Mouse (Mus musculus): Measurements from ENCODE around the gene Scgb3a1. TPM values are rescaled to one million over a fixed set of nuclear protein-coding genes. Genes with fewer than 3 reads are reported as not detected.

Scgb3a1 gene
- polyA plus RNA-seq, 1 experiment from 2014 or later, result not detected

DNA sequence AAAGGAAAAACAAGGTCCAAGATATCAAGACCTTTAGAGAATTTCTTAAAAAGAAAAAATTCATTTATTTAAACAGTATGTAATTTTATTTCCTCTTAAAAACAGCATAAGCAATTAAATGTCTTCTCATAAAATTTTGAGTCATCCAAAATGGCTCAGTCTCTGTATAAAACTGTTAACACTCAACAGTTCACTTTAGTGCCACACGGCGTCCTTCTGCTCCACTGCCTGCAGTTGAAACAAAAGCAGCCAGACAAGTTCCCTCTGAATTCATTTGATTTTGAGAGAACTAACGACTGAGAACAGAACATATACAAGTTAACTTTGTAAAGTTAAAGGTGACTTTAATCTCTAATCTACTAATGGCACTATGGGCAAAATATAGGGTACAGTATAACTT is 10.0 kb downstream of the Scgb3a1 start:
- Histone ChIP-seq H3K36me3 (replicated peaks; ENCODE audit: control insufficient read depth, insufficient read depth) (peaks cover 74% of the 10 kb centered on the region), H3K27me3 (ENCODE audit: control insufficient read depth, insufficient read depth, low read length) (no peaks in the 10 kb centered on the region), H3K4me1 (replicated peaks; ENCODE audit: control insufficient read depth, insufficient read depth, low read length) (no peaks in the 10 kb centered on the region), H3K9me3 (ENCODE audit: control insufficient read depth, low read length) (no peaks in the 10 kb centered on the region), H3K9ac (no peak overlapping the region), H3K4me2 (replicated peaks) (no peak overlapping the region), H3K27ac (no peak overlapping the region), H3K4me3 (replicated peaks; ENCODE audit: low read length) (no peak overlapping the region)
- WGBS, result 82% methylated on average over 3 of the region's 3 CpGs
- ATAC-seq (ENCODE audit: low FRiP score) (no peak), DNase-seq (ENCODE audit: low spot score) (no peak)

DNA sequence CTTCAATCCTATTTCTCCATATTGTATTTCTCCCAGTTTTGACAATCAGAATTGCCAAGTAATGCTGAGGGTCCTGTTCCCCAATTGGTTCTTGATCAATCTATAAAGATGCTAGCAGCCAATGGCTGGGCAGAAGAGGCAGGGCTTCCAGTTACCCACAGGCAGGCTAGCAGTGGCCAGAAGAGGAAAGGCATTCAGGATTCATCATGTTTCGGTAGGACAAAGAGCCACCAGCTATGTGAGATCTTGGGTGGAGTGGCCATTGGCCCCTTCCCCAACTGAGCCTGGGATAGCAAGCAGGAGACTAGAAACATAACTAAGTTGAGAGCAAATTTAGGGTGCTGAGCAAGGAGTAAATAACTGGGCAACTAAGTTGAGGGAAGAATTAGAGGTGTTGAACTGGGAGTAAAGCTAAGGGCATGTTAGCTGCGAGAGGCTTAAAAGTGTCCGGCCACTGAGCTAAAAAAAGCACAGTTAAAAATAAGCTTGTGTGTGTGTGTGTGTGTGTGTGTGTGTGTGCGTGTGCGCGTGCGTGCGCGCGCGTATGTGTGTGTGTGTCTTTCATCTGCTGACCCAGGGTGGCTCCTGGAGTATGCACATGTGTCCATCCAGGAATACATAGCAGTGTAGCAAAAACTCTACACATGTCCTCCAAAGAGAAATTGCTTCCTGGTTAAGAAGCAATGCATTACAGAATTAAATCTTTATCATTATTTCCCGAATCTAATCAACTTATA is 21.0 kb downstream of the Scgb3a1 start:
- H3K27me3 ChIP-seq (ENCODE audit: control insufficient read depth, insufficient read depth, low read length), result no peaks in the 10 kb centered on the region
- ATAC-seq (ENCODE audit: low FRiP score) (no peak), DNase-seq (ENCODE audit: low spot score) (no peak)
- H3K36me3 ChIP-seq (replicated peaks; ENCODE audit: control insufficient read depth, insufficient read depth), result peaks cover 89% of the 10 kb centered on the region
- no peak overlapping the region for H3K27ac ChIP-seq
- H3K4me1 ChIP-seq (replicated peaks; ENCODE audit: control insufficient read depth, insufficient read depth, low read length), result no peaks in the 10 kb centered on the region
- no peak overlapping the region for H3K9ac ChIP-seq
- no peak overlapping the region for H3K4me3 ChIP-seq (replicated peaks; ENCODE audit: low read length)
- no peak overlapping the region for H3K4me2 ChIP-seq (replicated peaks)
- no peaks in the 10 kb centered on the region for H3K9me3 ChIP-seq (ENCODE audit: control insufficient read depth, low read length)
- WGBS, result 94% methylated on average over 12 of the region's 12 CpGs

DNA sequence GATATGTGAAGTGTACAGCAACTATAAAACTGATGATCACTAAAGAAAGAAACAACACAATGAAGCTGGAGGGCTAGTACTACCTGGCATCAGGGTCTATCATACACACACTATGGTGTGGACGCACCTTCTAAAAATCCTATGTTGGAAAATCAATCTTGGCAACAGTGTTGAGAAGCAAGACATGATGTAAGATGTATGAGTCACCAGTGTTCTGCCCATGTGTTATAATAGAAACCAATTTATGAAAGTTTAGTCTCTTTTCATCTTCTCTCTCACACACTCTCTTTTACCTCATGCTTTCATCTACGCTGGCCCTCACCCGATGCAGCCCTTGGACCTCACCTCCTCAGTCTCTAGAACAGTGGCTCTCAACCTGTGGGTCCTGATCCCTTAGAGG is 31.6 kb downstream of the Scgb3a1 start:
- Histone ChIP-seq H3K27me3 (ENCODE audit: control insufficient read depth, insufficient read depth, low read length) (no peaks in the 10 kb centered on the region), H3K9ac (no peak overlapping the region), H3K4me2 (replicated peaks) (no peak overlapping the region), H3K4me1 (replicated peaks; ENCODE audit: control insufficient read depth, insufficient read depth, low read length) (peaks cover 7% of the 10 kb centered on the region; the same call in 1 of the 2 replicates), H3K4me3 (replicated peaks; ENCODE audit: low read length) (no peak overlapping the region), H3K9me3 (ENCODE audit: control insufficient read depth, low read length) (no peaks in the 10 kb centered on the region), H3K36me3 (replicated peaks; ENCODE audit: control insufficient read depth, insufficient read depth) (peaks cover 31% of the 10 kb centered on the region), H3K27ac (no peak overlapping the region)
- no peak for DNase-seq (ENCODE audit: low spot score)
- 98% methylated on average over 3 of the region's 3 CpGs for WGBS
- ATAC-seq (ENCODE audit: low FRiP score), result no peak

DNA sequence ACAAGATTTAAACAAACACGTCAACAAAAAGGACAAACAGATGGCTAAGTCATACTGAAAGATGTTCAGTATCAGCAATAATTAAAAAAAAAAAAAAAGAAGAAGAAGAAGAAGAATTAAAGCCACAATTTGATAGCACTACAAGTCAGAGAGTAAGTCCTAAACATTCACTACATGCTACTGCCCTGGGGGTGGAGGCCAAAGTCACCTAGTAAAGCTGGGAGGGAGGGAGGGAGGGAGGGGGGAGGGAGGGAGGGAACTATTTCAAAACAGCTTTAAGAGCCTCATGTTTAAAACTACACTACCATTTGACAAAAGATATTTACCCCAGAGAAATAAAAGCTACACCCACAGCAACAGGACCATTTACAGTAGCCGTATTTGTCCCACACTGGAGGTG is 32.3 kb downstream of the Scgb3a1 start:
- Histone ChIP-seq H3K9ac (no peak overlapping the region), H3K4me1 (replicated peaks; ENCODE audit: control insufficient read depth, insufficient read depth, low read length) (0 out of 2 replicates have a peak, but pooled peaks cover 1% of the 10 kb centered on the region), H3K9me3 (ENCODE audit: control insufficient read depth, low read length) (no peaks in the 10 kb centered on the region), H3K27me3 (ENCODE audit: control insufficient read depth, insufficient read depth, low read length) (no peaks in the 10 kb centered on the region), H3K27ac (no peak overlapping the region), H3K4me3 (replicated peaks; ENCODE audit: low read length) (no peak overlapping the region), H3K36me3 (replicated peaks; ENCODE audit: control insufficient read depth, insufficient read depth) (peaks cover 28% of the 10 kb centered on the region), H3K4me2 (replicated peaks) (no peak overlapping the region)
- ATAC-seq (ENCODE audit: low FRiP score), result no peak
- WGBS, result 92% methylated on average over 2 of the region's 2 CpGs
- no peak for DNase-seq (ENCODE audit: low spot score)

DNA sequence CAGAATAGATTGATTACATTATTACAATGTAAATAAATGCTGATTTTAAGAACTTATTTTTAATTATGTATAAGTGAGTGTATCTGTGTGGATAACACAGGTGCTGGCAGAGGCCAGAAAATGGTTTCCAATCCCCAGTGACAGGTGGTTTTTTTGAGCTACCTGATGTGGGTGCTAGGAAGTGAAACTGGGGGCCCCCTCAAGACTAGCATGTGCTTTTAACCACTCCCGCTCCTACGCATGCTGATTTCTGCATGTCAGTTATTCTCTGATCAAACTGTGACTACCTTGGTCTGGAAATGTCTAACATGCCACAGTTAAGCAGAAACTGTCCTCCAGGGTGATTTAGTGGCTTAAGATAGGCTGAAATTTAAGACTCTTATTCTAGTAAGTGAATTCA is 33.1 kb downstream of the Scgb3a1 start:
- Histone ChIP-seq H3K36me3 (replicated peaks; ENCODE audit: control insufficient read depth, insufficient read depth) (peaks cover 35% of the 10 kb centered on the region), H3K4me2 (replicated peaks) (no peak overlapping the region), H3K9me3 (ENCODE audit: control insufficient read depth, low read length) (no peaks in the 10 kb centered on the region), H3K27me3 (ENCODE audit: control insufficient read depth, insufficient read depth, low read length) (no peaks in the 10 kb centered on the region), H3K4me1 (replicated peaks; ENCODE audit: control insufficient read depth, insufficient read depth, low read length) (no peaks in the 10 kb centered on the region), H3K27ac (no peak overlapping the region), H3K4me3 (replicated peaks; ENCODE audit: low read length) (no peak overlapping the region), H3K9ac (no peak overlapping the region)
- DNase-seq (ENCODE audit: low spot score) (no peak), ATAC-seq (ENCODE audit: low FRiP score) (no peak)
- WGBS, result 98% methylated on average over 2 of the region's 2 CpGs

DNA sequence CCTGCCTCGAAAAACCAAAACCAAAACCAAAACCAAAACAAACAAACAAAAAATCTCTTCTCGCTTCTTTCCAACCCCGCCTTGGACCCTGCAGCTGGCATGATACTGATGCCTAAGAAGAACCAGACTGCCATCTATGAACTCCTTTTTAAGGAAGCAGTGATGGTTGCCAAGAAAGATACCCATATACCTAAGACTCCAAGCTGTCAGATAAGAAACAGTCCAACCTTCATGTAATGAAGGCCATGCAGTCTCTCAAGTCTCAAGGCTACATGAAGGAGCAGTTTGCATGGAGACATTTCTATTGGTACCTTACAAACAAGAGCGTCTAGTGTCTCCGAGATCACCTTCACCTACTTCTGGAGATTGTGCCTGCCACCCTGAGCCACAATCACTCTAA is 34.4 kb downstream of the Scgb3a1 start:
- WGBS, result 94% methylated on average over 5 of the region's 5 CpGs
- no peak for DNase-seq (ENCODE audit: low spot score)

DNA sequence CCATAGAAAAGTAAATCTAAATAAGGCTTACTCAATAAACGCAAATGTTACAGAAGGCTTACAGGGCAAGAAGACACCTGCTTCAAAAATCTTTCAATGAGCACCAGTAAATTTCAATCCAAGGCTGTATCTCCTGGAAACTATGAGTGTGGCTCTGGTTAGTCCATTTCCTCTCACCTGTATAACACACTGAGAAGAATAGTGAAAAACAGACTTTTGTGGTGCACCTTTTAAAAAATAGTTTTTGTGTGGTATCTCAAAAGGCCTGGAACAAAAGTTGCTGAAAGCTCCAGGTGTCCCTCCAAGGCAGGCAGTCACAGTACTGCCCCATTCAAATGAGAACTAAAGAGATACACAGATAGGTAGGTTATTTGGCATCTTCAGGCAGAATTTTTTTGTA is 35.7 kb downstream of the Scgb3a1 start:
- H3K4me3 ChIP-seq (replicated peaks; ENCODE audit: low read length), result no peak overlapping the region

More for the DNA sequence above, 34.4 kb downstream of the Scgb3a1 start:
- Histone ChIP-seq H3K27me3 (ENCODE audit: control insufficient read depth, insufficient read depth, low read length) (no peaks in the 10 kb centered on the region), H3K9ac (no peak overlapping the region), H3K9me3 (ENCODE audit: control insufficient read depth, low read length) (no peaks in the 10 kb centered on the region), H3K4me2 (replicated peaks) (no peak overlapping the region), H3K4me1 (replicated peaks; ENCODE audit: control insufficient read depth, insufficient read depth, low read length) (no peaks in the 10 kb centered on the region), H3K27ac (no peak overlapping the region), H3K4me3 (replicated peaks; ENCODE audit: low read length) (no peak overlapping the region), H3K36me3 (replicated peaks; ENCODE audit: control insufficient read depth, insufficient read depth) (peaks cover 46% of the 10 kb centered on the region)
- ATAC-seq (ENCODE audit: low FRiP score), result no peak

DNA sequence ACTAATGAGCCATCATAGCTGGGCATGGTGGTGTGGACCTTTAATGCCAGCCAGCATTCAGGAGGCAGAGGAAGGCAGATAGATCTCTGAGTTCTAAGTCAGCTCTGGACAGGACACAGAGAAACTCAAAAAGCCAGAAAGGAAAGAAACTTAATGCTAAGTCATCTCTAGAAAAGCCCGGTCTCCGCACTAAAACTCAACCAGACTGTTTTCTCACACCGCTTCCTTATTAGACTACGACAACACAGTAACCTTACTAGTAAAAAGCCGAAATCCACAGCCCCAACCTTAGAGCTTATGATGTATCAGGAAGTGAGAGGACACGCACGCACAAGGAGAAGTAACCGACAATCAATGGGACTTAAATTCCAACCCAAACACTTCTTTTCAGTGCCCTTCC is 38.6 kb downstream of the Scgb3a1 start:
- Histone ChIP-seq H3K9ac (no peak overlapping the region), H3K27me3 (ENCODE audit: control insufficient read depth, insufficient read depth, low read length) (no peaks in the 10 kb centered on the region), H3K36me3 (replicated peaks; ENCODE audit: control insufficient read depth, insufficient read depth) (peaks cover 56% of the 10 kb centered on the region), H3K27ac (no peak overlapping the region), H3K4me2 (replicated peaks) (no peak overlapping the region), H3K9me3 (ENCODE audit: control insufficient read depth, low read length) (no peaks in the 10 kb centered on the region), H3K4me3 (replicated peaks; ENCODE audit: low read length) (no peak overlapping the region), H3K4me1 (replicated peaks; ENCODE audit: control insufficient read depth, insufficient read depth, low read length) (no peaks in the 10 kb centered on the region)
- ATAC-seq (ENCODE audit: low FRiP score), result no peak
- DNase-seq (ENCODE audit: low spot score), result no peak
- 98% methylated on average over 8 of the region's 8 CpGs for WGBS

More for the DNA sequence above, 35.7 kb downstream of the Scgb3a1 start:
- Histone ChIP-seq H3K27me3 (ENCODE audit: control insufficient read depth, insufficient read depth, low read length) (no peaks in the 10 kb centered on the region), H3K9ac (no peak overlapping the region), H3K36me3 (replicated peaks; ENCODE audit: control insufficient read depth, insufficient read depth) (peaks cover 47% of the 10 kb centered on the region), H3K4me1 (replicated peaks; ENCODE audit: control insufficient read depth, insufficient read depth, low read length) (no peaks in the 10 kb centered on the region), H3K27ac (no peak overlapping the region), H3K4me2 (replicated peaks) (no peak overlapping the region), H3K9me3 (ENCODE audit: control insufficient read depth, low read length) (no peaks in the 10 kb centered on the region)
- WGBS, result 97% methylated on average over 1 of the region's 1 CpGs
- ATAC-seq (ENCODE audit: low FRiP score) (no peak), DNase-seq (ENCODE audit: low spot score) (no peak)

DNA sequence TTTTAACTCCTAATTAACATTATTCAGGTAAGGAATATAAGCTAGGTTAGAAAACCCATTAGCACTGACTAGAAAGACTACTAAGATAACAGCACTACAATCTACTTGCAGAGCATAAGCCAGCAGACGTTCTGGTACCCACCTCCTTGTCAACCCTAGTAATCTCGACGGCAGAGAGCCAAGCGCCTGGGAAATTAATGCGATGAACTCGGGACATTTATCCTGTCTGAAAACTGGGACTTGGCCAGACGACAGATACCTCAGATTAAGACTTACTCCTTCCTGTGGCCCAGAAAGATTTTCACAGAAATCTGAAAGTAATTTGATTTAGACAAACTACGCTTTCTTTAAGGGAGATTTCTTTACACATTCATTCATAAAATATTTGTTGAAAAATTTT is 41.4 kb downstream of the Scgb3a1 start:
- Histone ChIP-seq H3K9ac (no peak overlapping the region), H3K4me3 (replicated peaks; ENCODE audit: low read length) (no peak overlapping the region), H3K4me2 (replicated peaks) (no peak overlapping the region), H3K27me3 (ENCODE audit: control insufficient read depth, insufficient read depth, low read length) (no peaks in the 10 kb centered on the region), H3K36me3 (replicated peaks; ENCODE audit: control insufficient read depth, insufficient read depth) (peaks cover 36% of the 10 kb centered on the region), H3K27ac (no peak overlapping the region), H3K4me1 (replicated peaks; ENCODE audit: control insufficient read depth, insufficient read depth, low read length) (peaks cover 10% of the 10 kb centered on the region), H3K9me3 (ENCODE audit: control insufficient read depth, low read length) (no peaks in the 10 kb centered on the region)
- WGBS, result 80% methylated on average over 8 of the region's 8 CpGs
- no peak for ATAC-seq (ENCODE audit: low FRiP score)
- no peak for DNase-seq (ENCODE audit: low spot score)

DNA sequence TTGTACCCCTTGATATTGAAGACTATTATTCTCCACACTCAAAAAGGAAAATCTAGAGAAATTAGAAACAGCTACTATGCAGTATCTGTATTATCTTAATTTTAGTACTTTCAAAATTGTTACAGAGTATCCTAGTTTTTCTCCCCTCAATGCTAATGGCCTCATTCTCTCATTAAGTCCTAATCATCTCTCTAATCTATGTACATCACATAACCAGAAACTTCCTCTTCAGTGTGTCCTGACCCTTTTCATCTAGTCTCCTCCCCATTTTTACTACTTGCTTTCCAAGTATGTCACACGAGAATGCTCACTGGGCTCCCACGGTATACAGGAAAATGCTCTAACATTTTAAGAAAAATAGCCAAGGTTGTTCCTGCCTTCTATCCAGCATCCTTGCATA is 44.4 kb downstream of the Scgb3a1 start:
- H3K4me2 ChIP-seq (replicated peaks), result no peak overlapping the region
- no peak overlapping the region for H3K4me3 ChIP-seq (replicated peaks; ENCODE audit: low read length)
- no peak for DNase-seq (ENCODE audit: low spot score)
- H3K36me3 ChIP-seq (replicated peaks; ENCODE audit: control insufficient read depth, insufficient read depth), result peaks cover 15% of the 10 kb centered on the region
- H3K27me3 ChIP-seq (ENCODE audit: control insufficient read depth, insufficient read depth, low read length), result no peaks in the 10 kb centered on the region
- peaks cover 26% of the 10 kb centered on the region for H3K4me1 ChIP-seq (replicated peaks; ENCODE audit: control insufficient read depth, insufficient read depth, low read length)
- WGBS, result 91% methylated on average over 2 of the region's 2 CpGs
- H3K9ac ChIP-seq, result no peak overlapping the region
- no peak for ATAC-seq (ENCODE audit: low FRiP score)
- no peaks in the 10 kb centered on the region for H3K9me3 ChIP-seq (ENCODE audit: control insufficient read depth, low read length)
- no peak overlapping the region for H3K27ac ChIP-seq
